Mouse (Mus musculus): ENCODE data around the gene Myh7.
"Not testable (repeated sequence)": the region's sequence is repeated elsewhere in the genome, so short reads cannot be mapped to it uniquely, and the experiment has no call there.

Myh7 gene

DNA sequence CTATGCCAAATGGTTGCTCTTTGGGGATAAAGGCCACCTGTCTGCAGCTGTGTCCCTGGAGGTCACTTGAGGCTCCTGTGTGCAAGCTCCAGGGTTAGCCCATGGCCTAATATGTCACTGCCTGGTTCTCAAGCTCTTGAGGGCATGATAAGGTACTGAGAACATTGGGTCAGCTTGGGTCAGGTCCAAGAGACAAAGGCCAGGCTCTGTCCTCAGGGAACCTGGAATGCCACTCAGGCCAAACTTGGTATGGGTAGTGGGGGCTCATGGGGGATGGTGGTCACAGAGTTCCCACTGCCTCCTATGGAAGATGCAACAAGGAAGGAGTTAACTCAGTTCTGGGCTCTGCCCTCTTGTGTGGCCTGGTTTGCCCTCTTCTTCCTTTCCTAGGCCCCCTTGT lies 26.1 kb downstream of the Myh7 start:
- in situ Hi-C loops (cut with MboI, MseI) = loop anchor here (25.0 kb wide), 1 partner anchor 1044 kb away; the partner anchor contains the start of gene Mcpt1

DNA sequence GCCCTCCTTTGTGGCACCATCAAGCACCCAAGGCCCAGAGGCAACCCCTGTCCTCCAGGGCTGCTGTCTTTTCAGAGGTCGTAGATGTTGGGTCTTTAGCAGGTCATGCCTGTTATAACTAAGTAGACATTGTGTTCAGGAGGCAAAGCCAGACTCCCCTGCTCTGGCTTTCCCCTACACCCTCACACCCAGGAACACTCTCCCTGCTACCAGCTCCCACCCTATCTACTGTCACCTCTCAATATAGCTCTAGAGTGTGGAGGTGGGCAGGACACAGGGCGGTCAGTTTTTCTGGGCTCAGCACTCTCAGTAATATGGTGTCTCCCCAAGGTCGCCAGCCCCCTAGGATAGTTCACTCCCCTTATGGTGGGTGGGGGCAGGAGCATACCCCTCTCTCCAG lies 26.6 kb downstream of the Myh7 start:
- in situ Hi-C loops (cut with MboI, MseI) = loop anchor here (25.0 kb wide), 1 partner anchor 1044 kb away; the partner anchor contains the start of gene Mcpt1

DNA sequence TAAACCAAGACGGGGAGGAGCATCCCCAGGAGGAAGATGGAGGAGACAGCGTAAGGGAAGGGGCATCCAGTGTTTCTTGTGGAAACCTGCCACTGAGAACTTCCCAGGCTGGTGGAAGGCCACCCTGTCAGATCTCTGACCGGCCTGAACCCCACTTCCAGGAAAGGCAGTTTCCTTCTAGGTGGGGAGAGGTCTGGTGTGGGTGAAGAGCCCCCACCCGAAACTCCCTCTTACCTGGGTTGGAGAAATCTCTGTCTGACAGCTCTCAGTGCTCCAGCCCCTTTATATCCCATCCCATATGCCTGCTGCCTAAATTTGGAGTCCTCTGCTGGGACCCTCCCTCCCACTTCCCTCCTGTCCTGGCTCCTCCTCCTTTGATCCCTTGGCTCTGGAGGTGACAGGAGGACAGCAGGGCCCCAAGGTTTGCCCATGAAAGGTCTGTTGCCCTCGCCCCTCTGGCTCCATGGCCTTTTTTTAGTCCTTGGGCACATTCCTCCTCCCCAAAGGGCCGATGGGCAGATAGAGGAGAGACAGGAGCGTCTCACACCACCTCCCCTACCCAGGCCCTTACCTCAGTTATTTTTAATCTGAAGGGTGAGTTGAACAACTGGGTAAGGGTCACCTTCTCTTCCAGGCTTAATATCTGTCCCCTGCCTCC lies 28.0 kb downstream of the Myh7 start, which contains the start of gene Myh6:
Myh6 (minus strand) TSS at position 608 of the 658 bp plus-strand sequence.
- in situ Hi-C loops (cut with MboI, MseI) = loop anchor here (25.0 kb wide), 1 partner anchor 1046 kb away; the partner anchor contains the start of gene Mcpt1

DNA sequence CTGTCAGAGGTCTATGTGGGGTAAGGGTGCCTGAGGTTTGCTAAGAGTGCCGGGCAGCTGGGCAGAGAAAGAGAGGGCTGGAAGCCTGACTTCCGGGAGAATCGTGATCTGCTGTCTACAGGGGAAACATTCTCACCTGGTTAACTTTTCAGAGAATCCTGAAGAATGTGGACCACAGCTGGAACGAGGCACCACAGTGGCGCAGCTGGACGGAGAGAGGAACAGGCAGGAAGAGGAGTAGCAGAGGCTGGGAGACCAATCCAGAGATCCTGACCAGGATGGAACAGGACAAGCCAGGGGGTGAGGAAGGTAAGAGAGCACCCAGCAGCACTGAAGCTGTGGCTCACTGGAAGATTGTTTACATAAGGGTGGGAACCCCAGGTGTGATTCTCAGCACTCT lies 28.8 kb downstream of the Myh7 start:
- in situ Hi-C loops (cut with MboI, MseI) = loop anchor here (25.0 kb wide), 1 partner anchor 1047 kb away; the partner anchor contains the start of gene Mcpt1

DNA sequence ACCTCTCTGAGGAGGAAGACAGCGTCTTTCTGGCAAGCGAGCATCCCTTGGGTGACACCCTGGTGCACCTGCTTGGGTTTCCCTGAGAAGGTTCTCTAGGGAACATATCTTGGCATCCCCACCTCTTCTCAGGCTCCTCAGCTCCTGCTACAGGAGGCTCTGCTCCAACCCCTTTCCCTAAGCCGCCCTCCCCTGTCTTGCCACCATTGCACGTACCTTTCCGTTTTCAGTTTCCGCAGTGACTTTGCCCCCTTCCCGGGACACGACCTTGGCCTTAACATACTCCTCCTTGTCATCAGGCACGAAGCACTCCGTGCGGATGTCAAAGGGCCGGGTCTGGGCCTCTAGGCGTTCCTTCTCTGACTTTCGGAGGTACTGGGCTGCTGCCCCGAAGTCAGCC lies 29.4 kb downstream of the Myh7 start:
- in situ Hi-C loops (cut with MboI, MseI) = loop anchor here (25.0 kb wide), 1 partner anchor 1047 kb away; the partner anchor contains the start of gene Mcpt1

DNA sequence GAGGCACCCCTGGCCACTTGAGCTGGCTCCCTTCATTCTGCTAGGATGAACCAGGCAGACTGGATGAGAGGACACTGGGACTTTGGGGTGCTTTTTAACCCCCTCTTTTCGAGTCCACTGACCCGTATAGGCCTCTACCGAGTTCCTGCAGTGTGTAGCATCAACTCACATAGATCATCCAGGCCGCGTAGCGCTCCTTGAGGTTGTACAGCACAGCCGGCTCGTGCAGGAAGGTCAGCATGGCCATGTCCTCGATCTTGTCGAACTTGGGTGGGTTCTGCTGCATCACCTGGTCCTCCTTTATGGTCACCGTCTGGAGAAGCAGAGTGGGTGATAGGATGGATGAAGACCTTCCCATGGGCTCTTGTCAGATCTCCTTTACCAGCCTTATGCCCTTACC lies 30.7 kb downstream of the Myh7 start:
- in situ Hi-C loops (cut with MboI, MseI) = loop anchor here (25.0 kb wide), 1 partner anchor 1049 kb away; the partner anchor contains the start of gene Mcpt1

DNA sequence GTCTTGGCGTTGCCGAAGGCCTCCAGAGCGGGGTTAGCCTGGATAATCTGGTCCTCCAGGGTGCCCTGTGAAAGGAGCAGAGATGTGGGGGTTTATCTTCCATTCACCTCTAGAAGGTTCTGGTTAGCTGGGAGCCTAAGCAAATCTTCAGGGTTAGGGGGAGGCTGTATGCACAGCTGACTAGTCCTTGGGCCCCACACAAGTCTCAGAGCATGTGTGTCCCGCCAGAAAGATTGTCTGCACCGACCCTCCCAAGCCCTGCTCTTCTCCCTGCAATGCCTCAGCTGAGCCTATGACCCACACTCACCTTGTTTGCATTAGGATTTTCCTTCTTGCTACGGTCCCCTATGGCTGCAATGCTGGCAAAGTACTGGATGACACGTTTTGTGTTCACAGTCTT lies 31.7 kb downstream of the Myh7 start:
- in situ Hi-C loops (cut with MboI, MseI) = loop anchor here (25.0 kb wide), 1 partner anchor 1050 kb away; the partner anchor contains the start of gene Mcpt1

DNA sequence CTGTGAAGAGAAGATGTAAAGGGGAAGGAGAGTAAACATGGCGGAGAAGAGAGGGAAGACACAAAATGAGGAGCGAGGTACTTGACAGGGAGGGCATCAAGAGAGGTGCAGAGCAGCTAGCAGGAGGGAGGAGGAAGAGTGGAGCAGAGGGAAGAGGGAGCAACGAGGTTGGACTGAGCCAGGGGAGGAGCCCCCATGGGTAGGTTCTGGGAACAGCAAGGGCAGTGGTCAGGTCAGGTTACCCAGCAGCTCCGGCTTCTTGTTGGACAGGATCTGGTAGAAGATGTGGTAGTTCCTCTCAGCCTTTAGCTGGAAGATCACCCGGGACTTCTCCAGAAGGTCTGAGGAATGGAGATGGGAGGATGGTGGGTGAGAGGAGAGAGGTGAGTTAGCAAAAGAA lies 32.9 kb downstream of the Myh7 start:
- in situ Hi-C loops (cut with MboI, MseI) = loop anchor here (25.0 kb wide), 1 partner anchor 1051 kb away; the partner anchor contains the start of gene Mcpt1

DNA sequence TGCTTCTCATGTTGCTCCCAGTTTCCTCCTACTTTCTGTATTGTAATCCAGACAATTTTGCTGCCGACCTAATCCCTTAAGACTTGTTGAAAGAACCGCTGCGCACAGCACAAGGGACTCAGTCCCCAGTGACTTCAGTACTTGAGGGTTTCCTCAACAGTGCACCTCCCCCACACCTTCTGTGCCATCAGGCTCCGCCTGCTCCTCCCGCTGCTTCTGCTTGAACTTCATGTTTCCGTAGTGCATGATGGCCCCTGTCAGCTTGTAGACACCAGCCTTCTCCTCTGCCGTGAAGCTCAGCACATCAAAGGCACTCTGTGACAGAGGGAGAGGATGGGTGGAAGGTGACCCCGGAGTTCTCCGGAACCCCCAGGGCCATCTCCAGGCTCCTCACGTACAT lies 33.7 kb downstream of the Myh7 start:
- in situ Hi-C loops (cut with MboI, MseI) = loop anchor here (25.0 kb wide), 1 partner anchor 1052 kb away; the partner anchor contains the start of gene Mcpt1

DNA sequence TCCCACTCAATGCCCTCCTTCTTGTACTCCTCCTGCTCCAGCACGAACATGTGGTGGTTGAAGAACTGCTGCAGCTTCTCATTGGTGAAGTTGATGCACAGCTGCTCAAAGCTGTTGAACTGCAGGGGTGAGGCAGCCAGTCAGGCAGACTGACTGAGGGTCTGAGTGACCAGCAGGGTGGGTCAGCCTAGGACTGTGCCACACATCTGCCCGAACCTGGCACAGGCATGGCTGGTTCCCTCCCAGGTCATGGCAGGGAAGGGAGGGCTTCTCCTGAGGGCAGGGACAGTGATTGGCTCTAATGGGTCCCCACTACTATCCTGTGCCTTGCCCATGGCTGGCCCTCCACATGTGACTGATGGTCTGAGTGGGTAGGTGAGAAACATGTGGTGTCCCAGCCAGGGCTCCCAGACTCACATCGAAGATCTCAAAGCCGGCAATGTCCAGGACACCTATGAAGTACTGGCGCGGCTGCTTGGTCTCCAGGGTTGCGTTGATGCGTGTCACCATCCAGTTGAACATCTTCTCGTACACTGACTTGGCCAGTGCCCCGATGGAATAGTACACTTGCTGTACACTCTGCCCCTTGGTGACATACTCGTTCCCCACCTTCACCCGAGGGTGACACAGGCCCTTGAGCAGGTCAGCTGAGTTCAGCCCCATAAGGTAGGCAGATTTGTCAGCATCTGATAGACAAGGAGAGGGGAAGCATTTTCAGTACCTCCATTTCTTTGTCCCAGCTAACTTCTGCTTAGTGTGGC lies 34.4 kb downstream of the Myh7 start:
- in situ Hi-C loops (cut with MboI, MseI) = loop anchor here (25.0 kb wide), 1 partner anchor 1052 kb away; the partner anchor contains the start of gene Mcpt1

DNA sequence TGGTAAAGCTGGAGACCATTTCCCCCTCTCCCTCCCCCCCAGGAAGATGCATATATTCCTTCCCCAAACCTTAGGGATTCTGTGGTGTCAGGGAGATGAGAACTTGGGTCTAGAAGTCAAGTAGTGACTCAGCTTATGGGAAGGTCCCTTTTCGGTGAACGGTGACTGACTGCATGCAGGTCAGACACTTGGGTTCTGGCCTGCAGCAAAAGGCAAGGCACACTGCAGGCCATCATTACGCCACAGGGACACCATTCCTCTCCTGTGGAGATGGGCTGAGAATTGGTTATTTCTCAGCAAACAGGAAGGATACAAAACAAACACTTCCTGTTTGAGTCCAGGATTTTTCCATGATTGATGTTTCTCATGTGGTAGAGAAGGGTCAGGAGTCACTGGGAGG lies 35.2 kb downstream of the Myh7 start:
- in situ Hi-C loops (cut with MboI, MseI) = loop anchor here (25.0 kb wide), 1 partner anchor 1053 kb away; the partner anchor contains the start of gene Mcpt1

DNA sequence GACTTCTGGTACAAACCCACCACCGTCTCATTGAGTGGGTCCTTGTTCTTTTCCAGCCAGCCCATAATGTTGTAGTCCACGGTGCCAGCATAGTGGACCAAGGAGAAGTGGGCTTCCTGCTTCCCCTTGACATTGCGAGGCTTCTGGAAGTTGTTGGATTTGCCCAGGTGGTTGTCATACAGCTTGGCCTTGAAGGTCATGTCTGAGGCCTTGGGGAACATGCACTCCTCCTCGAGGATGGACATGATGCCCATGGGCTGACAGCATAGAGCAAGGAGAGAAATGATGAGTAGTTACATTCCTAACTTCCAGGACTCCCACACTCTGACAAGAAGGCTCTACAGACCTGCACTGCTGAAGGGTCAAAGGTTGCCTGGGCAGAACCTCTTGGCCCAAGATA lies 35.9 kb downstream of the Myh7 start:
- in situ Hi-C loops (cut with MboI, MseI) = loop anchor here (25.0 kb wide), 1 partner anchor 1054 kb away; the partner anchor contains the start of gene Mcpt1

DNA sequence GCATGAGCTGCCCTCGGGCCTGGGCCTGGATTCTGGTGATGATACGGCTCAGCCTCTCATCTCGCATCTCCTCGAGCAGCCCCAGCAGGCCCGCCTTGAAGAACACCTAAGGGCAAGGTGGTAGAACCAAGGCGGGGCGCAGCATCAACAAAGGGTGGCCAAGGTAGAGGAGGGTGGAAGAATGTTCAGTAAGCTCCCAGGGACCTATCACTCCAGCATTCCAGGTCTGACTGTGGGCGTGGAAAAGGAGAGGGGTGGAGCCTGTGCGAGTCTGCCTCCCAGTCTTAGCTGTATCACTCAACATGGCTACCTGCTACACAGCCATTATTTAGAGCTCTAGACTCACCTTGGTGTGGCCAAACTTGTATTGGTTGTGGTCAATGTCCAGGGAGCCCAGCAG lies 37.9 kb downstream of the Myh7 start:
- in situ Hi-C loops (cut with MboI, MseI) = loop anchor here (25.0 kb wide), 1 partner anchor 1056 kb away; the partner anchor contains the start of gene Mcpt1

DNA sequence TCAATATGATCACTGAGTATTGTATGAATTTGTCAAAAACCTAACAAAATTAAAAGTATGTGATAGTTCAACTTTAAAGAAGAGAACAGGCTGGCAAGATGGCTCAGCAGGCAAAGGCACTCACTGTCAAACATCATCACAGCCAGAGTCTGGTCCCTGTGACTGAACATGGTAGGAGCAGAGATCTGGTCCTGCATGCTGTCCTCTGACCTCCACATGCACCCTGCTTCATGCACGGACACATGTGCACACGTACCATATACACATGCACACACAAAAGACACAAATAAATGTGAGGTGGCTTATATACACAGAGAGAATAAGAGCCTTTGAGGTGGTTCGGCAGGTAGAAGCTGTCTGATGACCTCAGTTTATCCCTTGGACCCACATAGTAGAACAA lies 38.9 kb downstream of the Myh7 start:
- in situ Hi-C loops (cut with MboI, MseI) = loop anchor here (25.0 kb wide), 1 partner anchor 1057 kb away; the partner anchor contains the start of gene Mcpt1

DNA sequence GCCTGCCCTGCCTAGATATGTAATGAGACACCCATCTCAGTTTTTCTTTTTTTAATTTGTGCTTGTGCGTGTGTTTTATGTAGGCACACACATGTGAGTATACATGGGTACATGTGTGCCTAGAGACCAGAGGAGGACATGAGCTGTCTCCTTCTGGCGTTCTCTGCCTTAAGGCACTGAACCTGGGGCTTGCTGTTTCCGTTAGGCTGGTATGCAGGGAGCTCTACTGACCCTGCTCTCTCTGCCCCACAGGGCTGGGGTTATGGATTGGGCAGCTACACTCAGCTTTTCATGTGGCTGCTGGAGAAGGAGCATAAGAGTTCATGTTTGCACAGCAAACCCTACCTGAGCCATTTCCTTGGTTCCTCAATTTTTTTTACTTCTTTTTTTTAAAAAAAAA lies 40.0 kb downstream of the Myh7 start:
- in situ Hi-C loops (cut with MboI, MseI) = loop anchor here (25.0 kb wide), 1 partner anchor 1058 kb away; the partner anchor contains the start of gene Mcpt1

DNA sequence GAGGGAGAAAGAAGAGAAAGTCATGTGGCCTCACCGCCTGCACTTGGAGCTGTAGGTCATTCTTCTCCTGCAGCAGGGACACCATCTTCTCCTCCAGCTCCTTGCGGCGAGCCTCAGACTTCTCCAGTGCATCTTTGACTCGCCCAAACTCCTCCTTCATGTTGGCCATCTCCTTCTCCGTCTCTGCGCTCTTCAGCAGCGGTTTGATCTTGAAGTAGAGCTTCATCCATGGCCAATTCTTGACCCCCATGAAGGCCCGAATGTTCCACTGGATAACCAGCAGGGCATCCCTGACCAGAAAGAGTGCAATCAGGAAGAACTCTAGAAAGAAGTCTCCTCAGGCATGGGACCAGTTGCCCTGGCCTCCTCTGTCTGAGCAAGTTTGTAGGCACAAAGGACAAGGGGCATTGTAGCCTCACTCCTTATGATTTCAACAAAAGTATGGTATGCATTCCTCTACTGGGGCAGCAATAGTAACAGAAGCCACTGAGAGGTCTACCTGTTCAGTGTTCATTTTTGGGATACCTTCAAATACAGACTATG lies 40.7 kb downstream of the Myh7 start:
- in situ Hi-C loops (cut with MboI, MseI) = loop anchor here (25.0 kb wide), 1 partner anchor 1059 kb away; the partner anchor contains the start of gene Mcpt1

DNA sequence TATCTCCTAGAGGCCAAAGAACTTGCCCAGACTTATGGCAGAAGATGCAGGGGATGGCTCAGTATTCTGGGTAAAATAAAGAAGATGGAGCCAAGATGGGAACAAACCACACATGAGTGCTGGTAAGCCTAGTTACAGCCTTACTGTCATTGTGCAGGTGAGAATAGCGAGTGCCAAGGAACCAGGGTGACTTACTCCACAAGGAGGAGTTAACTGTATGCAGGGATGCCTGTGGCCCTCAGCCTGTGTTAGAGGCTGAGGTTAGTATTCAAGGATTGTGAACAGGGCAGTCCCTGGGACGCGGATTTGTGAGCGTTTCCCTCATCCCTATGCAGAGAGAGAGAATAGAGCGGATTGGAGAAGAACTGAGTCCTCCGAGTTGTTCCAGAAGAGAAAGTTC lies 42.8 kb downstream of the Myh7 start:
- in situ Hi-C loops (cut with MboI, MseI) = loop anchor here (25.0 kb wide), 1 partner anchor 1061 kb away; the partner anchor contains the start of gene Mcpt1

DNA sequence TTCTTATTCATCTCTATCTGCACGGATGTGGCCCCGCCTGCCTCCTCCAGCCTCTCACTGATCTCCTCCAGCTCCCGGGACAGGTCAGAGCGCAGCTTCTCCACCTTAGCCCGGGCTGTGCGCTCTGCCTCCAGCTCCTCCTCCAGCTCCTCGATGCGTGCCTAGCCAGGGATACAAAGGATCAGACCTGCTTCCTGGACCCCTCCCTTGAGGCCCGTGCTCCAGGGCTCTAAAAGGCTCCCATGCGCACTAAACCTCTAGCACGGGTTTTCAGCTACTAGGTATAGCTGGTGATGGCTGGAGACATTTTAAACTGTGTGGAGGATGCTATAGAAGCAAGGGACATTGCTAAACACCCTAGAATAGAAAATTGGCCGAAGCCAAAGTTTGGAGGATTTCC lies 43.9 kb downstream of the Myh7 start:
- in situ Hi-C loops (cut with MboI, MseI) = loop anchor here (25.0 kb wide), 1 partner anchor 1062 kb away; the partner anchor contains the start of gene Mcpt1

DNA sequence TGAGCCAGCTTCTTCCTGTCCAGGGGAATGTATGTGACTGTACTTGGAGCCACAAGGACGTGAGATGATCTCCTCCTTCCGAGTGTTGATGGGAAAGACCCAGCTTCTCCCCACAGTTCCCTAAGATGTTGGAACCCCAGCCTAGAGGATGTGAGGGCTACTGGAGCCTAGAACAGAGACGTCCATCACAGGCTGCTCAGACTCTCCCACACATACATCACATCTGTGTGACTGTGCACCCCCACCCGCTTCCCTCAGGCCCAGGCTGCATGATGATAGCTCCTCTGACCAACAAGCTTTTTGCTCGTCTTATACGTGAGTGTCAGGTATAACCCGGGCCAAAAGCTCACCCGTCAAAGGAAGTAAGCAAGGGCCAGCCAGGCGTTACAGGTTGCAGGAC lies 45.6 kb downstream of the Myh7 start:
- in situ Hi-C loops (cut with MboI, MseI) = no loop called here

DNA sequence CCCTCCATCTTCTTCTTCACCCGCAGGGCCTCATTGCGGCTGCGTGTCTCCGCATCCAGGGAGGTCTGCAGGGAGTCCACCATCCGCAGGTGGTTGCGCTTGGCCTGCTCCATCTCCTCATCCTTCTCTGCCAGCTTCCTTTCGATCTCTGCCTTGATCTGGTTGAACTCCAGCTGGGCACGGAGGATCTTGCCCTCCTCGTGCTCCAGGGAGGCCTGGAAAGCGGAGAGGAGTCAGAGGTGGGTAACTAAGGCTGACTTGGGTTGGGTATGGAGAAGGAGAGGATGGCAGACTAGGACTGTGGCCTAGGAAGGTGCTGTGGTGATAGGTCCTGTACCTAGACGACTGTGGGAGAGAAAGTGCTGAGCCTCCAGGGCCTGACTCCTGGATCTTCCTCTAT lies 47.4 kb downstream of the Myh7 start:
- in situ Hi-C loops (cut with MboI, MseI) = not testable (repeated sequence)

DNA sequence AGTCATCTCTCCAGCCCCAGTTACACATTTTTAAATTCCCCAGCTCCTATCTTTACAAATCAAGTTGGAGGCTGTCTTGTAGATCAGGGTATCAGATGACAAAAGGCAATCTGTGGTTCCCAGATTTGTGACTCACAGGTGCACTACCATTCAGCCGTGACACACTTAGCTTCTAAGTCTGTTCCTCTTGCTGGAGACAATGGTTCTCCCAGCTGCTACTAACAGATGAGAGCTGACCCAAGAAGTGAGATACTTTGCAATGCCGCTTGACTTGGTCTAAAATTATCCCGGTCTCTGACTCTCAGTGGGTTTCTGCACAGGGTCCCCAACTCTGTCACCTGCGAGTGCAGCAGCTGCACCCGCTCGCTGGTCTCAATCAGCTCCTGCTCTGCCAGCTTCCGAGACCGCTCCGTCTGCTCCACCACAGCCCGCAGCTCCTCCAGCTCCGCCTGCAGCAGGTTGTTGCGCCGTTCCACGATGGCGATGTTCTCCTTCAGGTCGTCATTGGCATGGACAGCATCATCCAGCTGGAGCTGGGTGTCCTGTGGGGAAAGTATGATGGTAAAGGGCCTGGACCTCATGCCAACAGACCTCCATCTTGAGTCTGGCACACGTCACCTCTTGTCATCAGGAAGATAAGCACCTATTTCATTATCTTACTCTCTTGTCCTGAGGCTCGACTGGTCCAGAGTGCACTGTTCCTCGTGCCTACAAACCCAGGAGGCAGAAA lies 48.3 kb downstream of the Myh7 start:
- in situ Hi-C loops (cut with MboI, MseI) = no loop called here

All from regulatory T cell (primary cell).